In genomic region chr8:109777851-109778250, GRCm38 (mm10) we compare ENCODE assay signal across 8 mouse cellular contexts. TPM values are rescaled to one million over a fixed set of nuclear protein-coding genes. Genes with fewer than 3 reads are reported as not detected.
A peak's percentile ranks its signal among the peaks of the same experiment; 100 is the strongest.
DNase-seq lines count a peak whose midpoint lies in the region; ATAC-seq lines count a peak whose summit lies in the region.

No protein-coding gene starts in this region.

- peaks cover 8% of the 10 kb centered on the region for H3K27me3 ChIP-seq in megakaryocyte, embryonic 14.5 days (replicated peaks)
- H3K27me3 ChIP-seq in limb, embryonic 11.5 days (ENCODE audit: control insufficient read depth, insufficient read depth, low read length), result no peaks in the 10 kb centered on the region
- no peaks in the 10 kb centered on the region for H3K27me3 ChIP-seq in stomach, embryonic 14.5 days (ENCODE audit: control insufficient read depth, insufficient read depth, low read length)

- peaks cover 36% of the 10 kb centered on the region for H3K4me1 ChIP-seq in megakaryocyte, embryonic 14.5 days
- peaks cover 7% of the 10 kb centered on the region; the same call in 1 of the 2 replicates for H3K4me1 ChIP-seq in limb, embryonic 11.5 days (ENCODE audit: control insufficient read depth, insufficient read depth, low read length)
- H3K4me1 ChIP-seq in stomach, embryonic 14.5 days (ENCODE audit: control insufficient read depth, insufficient read depth, low read length), result peaks cover 2% of the 10 kb centered on the region; the same call in 1 of the 2 replicates

- H3K9me3 ChIP-seq in megakaryocyte, embryonic 14.5 days, result no peaks in the 10 kb centered on the region
- H3K9me3 ChIP-seq in limb, embryonic 11.5 days (ENCODE audit: control insufficient read depth, low read length), result no peaks in the 10 kb centered on the region
- no peaks in the 10 kb centered on the region for H3K9me3 ChIP-seq in stomach, embryonic 14.5 days (ENCODE audit: control insufficient read depth, low read depth, low read length)

- 27% methylated on average over 5 of the region's 5 CpGs for WGBS in limb, embryonic 11.5 days
- WGBS in stomach, embryonic 14.5 days, result 23% methylated on average over 5 of the region's 5 CpGs

- no peak for ATAC-seq in megakaryocyte, adult 5-6 weeks (ENCODE audit: poor library complexity, severe bottlenecking)
- peak; percentile 4; the same call in 1 of the 2 replicates for ATAC-seq in limb, embryonic 11.5 days (ENCODE audit: insufficient number of reproducible peaks, low FRiP score, low TSS enrichment, low read depth)
- ATAC-seq in stomach, embryonic 14.5 days (ENCODE audit: insufficient number of reproducible peaks, insufficient read depth, low FRiP score, low read depth), result no peak

- H3K4me2 ChIP-seq in limb, embryonic 11.5 days (ENCODE audit: low read depth, severe bottlenecking), result peak overlapping the region; percentile 29
- peak overlapping the region; percentile 45 for H3K4me2 ChIP-seq in stomach, embryonic 14.5 days (replicated peaks; ENCODE audit: low read depth, low read length)

- DNase-seq in cerebellum, adult 9-10 months, result peak; percentile 65
- DNase-seq in cerebellum, adult 9-11 months, result no peak
- no peak for DNase-seq in limb, embryonic 11.5 days (ENCODE audit: low spot score)
- DNase-seq in adrenal gland, postnatal 10 days, result no peak
- DNase-seq in thymus, postnatal 36 days, result no peak

- H3K9ac ChIP-seq in limb, embryonic 11.5 days (ENCODE audit: low read length), result peak overlapping the region; percentile 8; the same call in 1 of the 2 replicates
- H3K9ac ChIP-seq in stomach, embryonic 14.5 days (replicated peaks; ENCODE audit: low read depth, low read length), result peak overlapping the region; percentile 90

- H3K36me3 ChIP-seq in megakaryocyte, embryonic 14.5 days (replicated peaks; ENCODE audit: low read length), result no peaks in the 10 kb centered on the region
- H3K36me3 ChIP-seq in limb, embryonic 11.5 days (ENCODE audit: control insufficient read depth, insufficient read depth, low read length), result no peaks in the 10 kb centered on the region
- no peaks in the 10 kb centered on the region for H3K36me3 ChIP-seq in stomach, embryonic 14.5 days (ENCODE audit: control insufficient read depth, insufficient read depth, low read length)

- peak overlapping the region; percentile 97 for H3K4me3 ChIP-seq in megakaryocyte, embryonic 14.5 days (replicated peaks)
- H3K4me3 ChIP-seq in limb, embryonic 11.5 days (ENCODE audit: low read depth, low read length), result peak overlapping the region; percentile 91
- H3K4me3 ChIP-seq in stomach, embryonic 14.5 days (ENCODE audit: low read depth, low read length), result peak overlapping the region; percentile 95

- no peak overlapping the region for H3K27ac ChIP-seq in limb, embryonic 11.5 days (replicated peaks; ENCODE audit: low read depth, low read length)
- no peak overlapping the region for H3K27ac ChIP-seq in stomach, embryonic 14.5 days (ENCODE audit: low read length)

RNA-seq across cellular contexts. Expression of gene Ap1g1, which starts 0.5 kb away (rescaled TPM):
- polyA plus RNA-seq in megakaryocyte, embryonic 14.5 days (2012; ENCODE audit: insufficient read depth, low replicate concordance), result 2.4 and 6.2 TPM in 2 replicates
- total RNA-seq in megakaryocyte, adult 5-6 weeks (2015), result 80.6 and 85.2 TPM in 2 replicates
- 68.4 and 80.5 TPM in 2 replicates for total RNA-seq in megakaryocyte, adult 5-6 weeks (2017)
- polyA plus RNA-seq in limb, embryonic 11.5 days (2014; fragmentation: Nextera tagmentation; extraction: Ambion mirVana), result 34.9 and 47.2 TPM in 2 replicates
- polyA plus RNA-seq in stomach, embryonic 14.5 days (2014; fragmentation: Nextera tagmentation; extraction: Ambion mirVana), result 36.5 and 39.2 TPM in 2 replicates
- 10 to 100 TPM; 72.7 to 76.1 TPM for total RNA-seq in adrenal gland, postnatal 10 days (2021)

RNA-seq across cellular contexts. Expression of gene Atxn1l, which starts 40.3 kb away (rescaled TPM):
- 1.5 and 6.3 TPM in 2 replicates for polyA plus RNA-seq in megakaryocyte, embryonic 14.5 days (2012; ENCODE audit: insufficient read depth, low replicate concordance)
- 14.5 and 15.0 TPM in 2 replicates for total RNA-seq in megakaryocyte, adult 5-6 weeks (2015)
- total RNA-seq in megakaryocyte, adult 5-6 weeks (2017), result 17.7 and 21.3 TPM in 2 replicates
- 6.4 and 7.8 TPM in 2 replicates for polyA plus RNA-seq in limb, embryonic 11.5 days (2014; fragmentation: Nextera tagmentation; extraction: Ambion mirVana)
- 6.0 and 6.9 TPM in 2 replicates for polyA plus RNA-seq in stomach, embryonic 14.5 days (2014; fragmentation: Nextera tagmentation; extraction: Ambion mirVana)
- 10 to 100 TPM; 43.1 to 44.7 TPM for total RNA-seq in adrenal gland, postnatal 10 days (2021)
